Mouse (Mus musculus): ENCODE measurements around the gene Zfp217. TPM values are rescaled to one million over a fixed set of nuclear protein-coding genes. Genes with fewer than 3 reads are reported as not detected.

Zfp217 gene
- polyA plus RNA-seq, 1 experiment from 2014 or later = 2.3 TPM

GRCm38 (mm10) chr2:170179317-170179716 is 31.4 kb upstream of the Zfp217 start:
- Histone ChIP-seq H3K36me3 (no peaks in the 10 kb centered on the region), H3K27me3 (no peaks in the 10 kb centered on the region), H3K9ac (no peak overlapping the region), H3K4me1 (replicated peaks) (peaks cover 26% of the 10 kb centered on the region), H3K27ac (no peak overlapping the region), H3K9me3 (no peaks in the 10 kb centered on the region), H3K4me2 (no peak overlapping the region), H3K4me3 (no peak overlapping the region)
- no peak for ATAC-seq (ENCODE audit: low FRiP score)
- 92% methylated on average over 5 of the region's 5 CpGs for WGBS

- H3K36me3 ChIP-seq = no peaks in the 10 kb centered on the region
- peaks cover 27% of the 10 kb centered on the region for H3K4me1 ChIP-seq (replicated peaks)
- no peaks in the 10 kb centered on the region for H3K27me3 ChIP-seq
- H3K4me3 ChIP-seq = no peak overlapping the region
- no peaks in the 10 kb centered on the region for H3K9me3 ChIP-seq
- no peak overlapping the region for H3K4me2 ChIP-seq
- H3K27ac ChIP-seq = no peak overlapping the region
- H3K9ac ChIP-seq = no peak overlapping the region
- ATAC-seq (ENCODE audit: low FRiP score) = no peak
- WGBS = 34% methylated on average over 8 of the region's 8 CpGs
Measured at GRCm38 (mm10) chr2:170177323-170177722, 29.4 kb upstream of the Zfp217 start.

- 18% methylated on average over 7 of the region's 8 CpGs for WGBS
- no peak for ATAC-seq (ENCODE audit: low FRiP score)
- Histone ChIP-seq H3K27me3 (no peaks in the 10 kb centered on the region), H3K4me1 (replicated peaks) (peaks cover 27% of the 10 kb centered on the region), H3K36me3 (no peaks in the 10 kb centered on the region), H3K9me3 (no peaks in the 10 kb centered on the region), H3K4me2 (no peak overlapping the region), H3K27ac (0 out of 2 replicates have a peak overlapping the region, but pooled peaks have one; percentile 8), H3K4me3 (no peak overlapping the region), H3K9ac (no peak overlapping the region)
Measured at GRCm38 (mm10) chr2:170176284-170176926, 28.5 kb upstream of the Zfp217 start.

- Histone ChIP-seq H3K9me3 (no peaks in the 10 kb centered on the region), H3K27me3 (no peaks in the 10 kb centered on the region), H3K4me1 (replicated peaks) (peaks cover 27% of the 10 kb centered on the region), H3K27ac (no peak overlapping the region), H3K4me2 (no peak overlapping the region), H3K9ac (no peak overlapping the region), H3K36me3 (no peaks in the 10 kb centered on the region), H3K4me3 (no peak overlapping the region)
- no peak for ATAC-seq (ENCODE audit: low FRiP score)
- WGBS = 68% methylated on average over 7 of the region's 7 CpGs
Measured at GRCm38 (mm10) chr2:170175661-170176150, 27.8 kb upstream of the Zfp217 start.

- H3K27me3 ChIP-seq = no peaks in the 10 kb centered on the region
- ATAC-seq (ENCODE audit: low FRiP score) = no peak
- no peaks in the 10 kb centered on the region for H3K36me3 ChIP-seq
- H3K4me1 ChIP-seq (replicated peaks) = peaks cover 27% of the 10 kb centered on the region
- H3K27ac ChIP-seq = no peak overlapping the region
- WGBS = 84% methylated on average over 3 of the region's 3 CpGs
- H3K4me3 ChIP-seq = no peak overlapping the region
- no peaks in the 10 kb centered on the region for H3K9me3 ChIP-seq
- H3K9ac ChIP-seq = no peak overlapping the region
- no peak overlapping the region for H3K4me2 ChIP-seq
Measured at GRCm38 (mm10) chr2:170175190-170175589, 27.3 kb upstream of the Zfp217 start.

- no peaks in the 10 kb centered on the region; the same call in 1 of the 2 replicates for H3K27me3 ChIP-seq
- no peak overlapping the region for H3K27ac ChIP-seq
- no peaks in the 10 kb centered on the region for H3K9me3 ChIP-seq
- H3K4me3 ChIP-seq = no peak overlapping the region
- no peak for ATAC-seq (ENCODE audit: low FRiP score)
- no peak overlapping the region for H3K9ac ChIP-seq
- no peak overlapping the region for H3K4me2 ChIP-seq
- H3K36me3 ChIP-seq = no peaks in the 10 kb centered on the region
- H3K4me1 ChIP-seq (replicated peaks) = peaks cover 4% of the 10 kb centered on the region; the same call in 1 of the 2 replicates
Measured at GRCm38 (mm10) chr2:170169062-170169461, 21.2 kb upstream of the Zfp217 start.

- no peaks in the 10 kb centered on the region for H3K4me1 ChIP-seq (replicated peaks)
- no peak overlapping the region for H3K4me3 ChIP-seq
- no peaks in the 10 kb centered on the region for H3K36me3 ChIP-seq
- no peaks in the 10 kb centered on the region for H3K9me3 ChIP-seq
- no peak for ATAC-seq (ENCODE audit: low FRiP score)
- H3K9ac ChIP-seq = no peak overlapping the region
- no peak overlapping the region for H3K4me2 ChIP-seq
- WGBS = 76% methylated on average over 10 of the region's 10 CpGs
- H3K27me3 ChIP-seq = no peaks in the 10 kb centered on the region; the same call in 1 of the 2 replicates
- no peak overlapping the region for H3K27ac ChIP-seq
Measured at GRCm38 (mm10) chr2:170165649-170166048, 17.7 kb upstream of the Zfp217 start.

GRCm38 (mm10) chr2:170163671-170164462 is 16.0 kb upstream of the Zfp217 start:
- Histone ChIP-seq H3K4me3 (no peak overlapping the region), H3K36me3 (no peaks in the 10 kb centered on the region), H3K27ac (no peak overlapping the region), H3K4me2 (no peak overlapping the region), H3K4me1 (replicated peaks) (no peaks in the 10 kb centered on the region), H3K9ac (no peak overlapping the region), H3K9me3 (no peaks in the 10 kb centered on the region), H3K27me3 (no peaks in the 10 kb centered on the region; the same call in 1 of the 2 replicates)
- no peak for ATAC-seq (ENCODE audit: low FRiP score)
- WGBS = 82% methylated on average over 18 of the region's 18 CpGs

GRCm38 (mm10) chr2:170159795-170160568 is 12.1 kb upstream of the Zfp217 start:
- no peaks in the 10 kb centered on the region for H3K9me3 ChIP-seq
- no peak overlapping the region for H3K4me3 ChIP-seq
- peaks cover 7% of the 10 kb centered on the region for H3K4me1 ChIP-seq (replicated peaks)
- no peaks in the 10 kb centered on the region for H3K36me3 ChIP-seq
- 57% methylated on average over 15 of the region's 15 CpGs for WGBS
- no peak overlapping the region for H3K4me2 ChIP-seq
- ATAC-seq (ENCODE audit: low FRiP score) = no peak
- H3K27me3 ChIP-seq = no peaks in the 10 kb centered on the region
- no peak overlapping the region for H3K9ac ChIP-seq
- no peak overlapping the region for H3K27ac ChIP-seq

- no peak for ATAC-seq (ENCODE audit: low FRiP score)
- Histone ChIP-seq H3K4me2 (no peak overlapping the region), H3K36me3 (no peaks in the 10 kb centered on the region), H3K9ac (no peak overlapping the region), H3K4me1 (replicated peaks) (peaks cover 17% of the 10 kb centered on the region), H3K9me3 (no peaks in the 10 kb centered on the region), H3K27me3 (no peaks in the 10 kb centered on the region), H3K4me3 (no peak overlapping the region), H3K27ac (no peak overlapping the region)
- 90% methylated on average over 4 of the region's 4 CpGs for WGBS
Measured at GRCm38 (mm10) chr2:170158987-170159386, 11.1 kb upstream of the Zfp217 start.

GRCm38 (mm10) chr2:170158251-170158650 is 10.3 kb upstream of the Zfp217 start:
- Histone ChIP-seq H3K9me3 (no peaks in the 10 kb centered on the region), H3K4me3 (no peak overlapping the region), H3K27ac (no peak overlapping the region), H3K27me3 (no peaks in the 10 kb centered on the region), H3K4me2 (no peak overlapping the region), H3K4me1 (replicated peaks) (peaks cover 24% of the 10 kb centered on the region), H3K36me3 (no peaks in the 10 kb centered on the region), H3K9ac (no peak overlapping the region)
- WGBS = 57% methylated on average over 5 of the region's 5 CpGs
- no peak for ATAC-seq (ENCODE audit: low FRiP score)

All from hindbrain, embryonic 13.5 days (tissue).